Comparison of ENCODE assay signal across 9 mouse cellular contexts in genomic region chr10:24132273-24132672, GRCm38 (mm10). TPM values are rescaled to one million over a fixed set of nuclear protein-coding genes. Genes with fewer than 3 reads are reported as not detected.
DNase-seq lines count a peak whose midpoint lies in the region; ATAC-seq and TF ChIP-seq lines count a peak whose summit lies in the region.
"Had no signal": no experiment of that assay in that cellular context is flagged by ENCODE, and none has a peak within 500 bp of the region (broad histone marks: within the 10 kb centered on the region; RNA-seq: fewer than 3 reads in every experiment).

No protein-coding gene starts in this region.

- no peak for TF ChIP-seq CTCF in midbrain, postnatal 0 days (IDR thresholded peaks at IDR 0.05)
- TF ChIP-seq CTCF in hindbrain, postnatal 0 days (IDR thresholded peaks at IDR 0.05; ENCODE audit: low read depth), result no peak

- H3K36me3 ChIP-seq in midbrain, embryonic 16.5 days (ENCODE audit: control insufficient read depth, insufficient read depth, low read length), result no peaks in the 10 kb centered on the region
- H3K36me3 ChIP-seq in midbrain, postnatal 0 days (ENCODE audit: insufficient read depth, low read length), result no peaks in the 10 kb centered on the region
- H3K36me3 ChIP-seq in embryonic facial prominence, embryonic 11.5 days (replicated peaks; ENCODE audit: control insufficient read depth, insufficient read depth, low read depth, low read length), result no peaks in the 10 kb centered on the region
- no peaks in the 10 kb centered on the region for H3K36me3 ChIP-seq in stomach, embryonic 14.5 days (ENCODE audit: control insufficient read depth, insufficient read depth, low read length)
- no peaks in the 10 kb centered on the region for H3K36me3 ChIP-seq in hindbrain, postnatal 0 days (ENCODE audit: insufficient read depth, low read length)

- no peak for ATAC-seq in midbrain, embryonic 16.5 days
- ATAC-seq in midbrain, postnatal 0 days (ENCODE audit: low FRiP score), result no peak
- ATAC-seq in embryonic facial prominence, embryonic 11.5 days (replicated peaks; ENCODE audit: insufficient number of reproducible peaks, low FRiP score, low TSS enrichment, low read depth), result no peak
- peak; percentile 81 for ATAC-seq in stomach, embryonic 14.5 days (ENCODE audit: insufficient number of reproducible peaks, insufficient read depth, low FRiP score, low read depth)
- no peak for ATAC-seq in hindbrain, postnatal 0 days

- 18% methylated on average over 5 of the region's 5 CpGs for WGBS in midbrain, embryonic 16.5 days
- WGBS in midbrain, postnatal 0 days, result 14% methylated on average over 5 of the region's 5 CpGs
- 5% methylated on average over 5 of the region's 5 CpGs for whole genome bisulfite sequencing in embryonic facial prominence, embryonic 11.5 days
- WGBS in stomach, embryonic 14.5 days, result 18% methylated on average over 5 of the region's 5 CpGs
- 11% methylated on average over 5 of the region's 5 CpGs for WGBS in hindbrain, postnatal 0 days

- H3K4me1 ChIP-seq in midbrain, embryonic 16.5 days (ENCODE audit: control insufficient read depth, insufficient read depth, low read length), result no peaks in the 10 kb centered on the region
- H3K4me1 ChIP-seq in midbrain, postnatal 0 days (ENCODE audit: insufficient read depth, low read length), result no peaks in the 10 kb centered on the region
- H3K4me1 ChIP-seq in embryonic facial prominence, embryonic 11.5 days (ENCODE audit: control insufficient read depth, insufficient read depth, low read length), result no peaks in the 10 kb centered on the region; the same call in 1 of the 2 replicates
- no peaks in the 10 kb centered on the region for H3K4me1 ChIP-seq in stomach, embryonic 14.5 days (ENCODE audit: control insufficient read depth, insufficient read depth, low read length)
- no peaks in the 10 kb centered on the region for H3K4me1 ChIP-seq in hindbrain, postnatal 0 days (ENCODE audit: insufficient read depth, low read length)

- no peaks in the 10 kb centered on the region; the same call in 1 of the 2 replicates for H3K27me3 ChIP-seq in midbrain, embryonic 16.5 days (ENCODE audit: control insufficient read depth, insufficient read depth, low read depth, low read length)
- no peaks in the 10 kb centered on the region for H3K27me3 ChIP-seq in midbrain, postnatal 0 days (ENCODE audit: insufficient read depth, low read length)
- H3K27me3 ChIP-seq in embryonic facial prominence, embryonic 11.5 days (ENCODE audit: control insufficient read depth, insufficient read depth, low read length), result no peaks in the 10 kb centered on the region
- no peaks in the 10 kb centered on the region for H3K27me3 ChIP-seq in stomach, embryonic 14.5 days (ENCODE audit: control insufficient read depth, insufficient read depth, low read length)
- no peaks in the 10 kb centered on the region for H3K27me3 ChIP-seq in hindbrain, postnatal 0 days (ENCODE audit: insufficient read depth, low read length)

- DNase-seq in midbrain, postnatal 0 days (ENCODE audit: low spot score), result no peak
- DNase-seq in embryonic facial prominence, embryonic 11.5 days (ENCODE audit: low spot score), result peak; percentile 27
- DNase-seq in kidney, postnatal 4 days, result peak; percentile 37 to 66
- DNase-seq in cerebellum, postnatal 4 days (ENCODE audit: low spot score in 2 of 2), result no peak
- no peak for DNase-seq in cerebellum, adult 11-12 months
- DNase-seq in hindbrain, postnatal 0 days (ENCODE audit: low spot score), result no peak
- DNase-seq: heart, adult 2 months had no signal

- no peak overlapping the region for H3K4me3 ChIP-seq in midbrain, embryonic 16.5 days (ENCODE audit: low read depth, low read length)
- no peak overlapping the region for H3K4me3 ChIP-seq in midbrain, postnatal 0 days (ENCODE audit: low read depth, low read length)
- no peak overlapping the region for H3K4me3 ChIP-seq in embryonic facial prominence, embryonic 11.5 days (ENCODE audit: low read depth, low read length)
- H3K4me3 ChIP-seq in stomach, embryonic 14.5 days (ENCODE audit: low read depth, low read length), result no peak overlapping the region
- H3K4me3 ChIP-seq in hindbrain, postnatal 0 days (ENCODE audit: low read length), result no peak overlapping the region

- H3K4me2 ChIP-seq in midbrain, embryonic 16.5 days (ENCODE audit: low read length), result no peak overlapping the region
- H3K4me2 ChIP-seq in midbrain, postnatal 0 days (ENCODE audit: low read depth, low read length, poor library complexity, severe bottlenecking), result no peak overlapping the region
- H3K4me2 ChIP-seq in embryonic facial prominence, embryonic 11.5 days (ENCODE audit: low read depth, low read length), result no peak overlapping the region
- H3K4me2 ChIP-seq in stomach, embryonic 14.5 days (replicated peaks; ENCODE audit: low read depth, low read length), result no peak overlapping the region; the same call in 1 of the 2 replicates
- H3K4me2 ChIP-seq in hindbrain, postnatal 0 days (ENCODE audit: low read depth, low read length), result no peak overlapping the region

- H3K9me3 ChIP-seq in midbrain, embryonic 16.5 days (replicated peaks; ENCODE audit: control insufficient read depth, low read length, poor library complexity, severe bottlenecking), result no peaks in the 10 kb centered on the region
- no peaks in the 10 kb centered on the region for H3K9me3 ChIP-seq in midbrain, postnatal 0 days (ENCODE audit: low read length)
- H3K9me3 ChIP-seq in embryonic facial prominence, embryonic 11.5 days (replicated peaks; ENCODE audit: control insufficient read depth, low read length), result no peaks in the 10 kb centered on the region
- no peaks in the 10 kb centered on the region for H3K9me3 ChIP-seq in stomach, embryonic 14.5 days (ENCODE audit: control insufficient read depth, low read depth, low read length)
- H3K9me3 ChIP-seq in hindbrain, postnatal 0 days (ENCODE audit: low read length), result no peaks in the 10 kb centered on the region

- no peak overlapping the region for H3K27ac ChIP-seq in midbrain, embryonic 16.5 days (ENCODE audit: low read length)
- H3K27ac ChIP-seq in midbrain, postnatal 0 days (ENCODE audit: low read depth, low read length), result no peak overlapping the region
- no peak overlapping the region for H3K27ac ChIP-seq in embryonic facial prominence, embryonic 11.5 days (replicated peaks; ENCODE audit: low read depth, low read length)
- H3K27ac ChIP-seq in stomach, embryonic 14.5 days (ENCODE audit: low read length), result peak overlapping the region; percentile 84
- H3K27ac ChIP-seq in hindbrain, postnatal 0 days, result no peak overlapping the region
- H3K27ac ChIP-seq: heart, adult 2 months had no signal

- 0 out of 2 replicates have a peak overlapping the region, but pooled peaks have one; percentile 21 for H3K9ac ChIP-seq in midbrain, embryonic 16.5 days (ENCODE audit: low read depth, low read length)
- H3K9ac ChIP-seq in midbrain, postnatal 0 days (replicated peaks; ENCODE audit: low read length, poor library complexity, severe bottlenecking), result no peak overlapping the region
- no peak overlapping the region for H3K9ac ChIP-seq in embryonic facial prominence, embryonic 11.5 days (replicated peaks; ENCODE audit: low read length)
- H3K9ac ChIP-seq in stomach, embryonic 14.5 days (replicated peaks; ENCODE audit: low read depth, low read length), result no peak overlapping the region
- no peak overlapping the region for H3K9ac ChIP-seq in hindbrain, postnatal 0 days (replicated peaks; ENCODE audit: low read length)

RNA-seq across cellular contexts. Expression of gene Stx7, which starts 16.8 kb away (rescaled TPM):
- polyA plus RNA-seq in midbrain, embryonic 16.5 days (2015; fragmentation: Nextera tagmentation; extraction: Ambion mirVana), result 363 and 388 TPM in 2 replicates
- total RNA-seq in midbrain, postnatal 0 days (2014; rRNA removed), result 144 and 180 TPM in 2 replicates
- polyA plus RNA-seq in midbrain, postnatal 0 days (2015; fragmentation: Nextera tagmentation; extraction: Ambion mirVana), result 349 and 358 TPM in 2 replicates
- polyA plus RNA-seq in embryonic facial prominence, embryonic 11.5 days (2014; fragmentation: Nextera tagmentation; extraction: Ambion mirVana), result 76.4 and 79.4 TPM in 2 replicates
- polyA plus RNA-seq in stomach, embryonic 14.5 days (2014; fragmentation: Nextera tagmentation; extraction: Ambion mirVana), result 93.1 and 93.2 TPM in 2 replicates
- 109 and 111 TPM in 2 replicates for total RNA-seq in hindbrain, postnatal 0 days (2014; rRNA removed)
- polyA plus RNA-seq in hindbrain, postnatal 0 days (2015; fragmentation: Nextera tagmentation; extraction: Ambion mirVana), result 289 and 299 TPM in 2 replicates

RNA-seq across cellular contexts. Expression of gene Taar9, which starts 22.9 kb away (rescaled TPM):
- not detected in 2 replicates for polyA plus RNA-seq in midbrain, embryonic 16.5 days (2015; fragmentation: Nextera tagmentation; extraction: Ambion mirVana)
- total RNA-seq in midbrain, postnatal 0 days (2014; rRNA removed), result not detected in 2 replicates
- polyA plus RNA-seq in midbrain, postnatal 0 days (2015; fragmentation: Nextera tagmentation; extraction: Ambion mirVana), result not detected in 2 replicates
- polyA plus RNA-seq in embryonic facial prominence, embryonic 11.5 days (2014; fragmentation: Nextera tagmentation; extraction: Ambion mirVana), result not detected in 2 replicates
- polyA plus RNA-seq in stomach, embryonic 14.5 days (2014; fragmentation: Nextera tagmentation; extraction: Ambion mirVana), result not detected in 2 replicates
- total RNA-seq in hindbrain, postnatal 0 days (2014; rRNA removed), result not detected in 2 replicates
- not detected in 2 replicates for polyA plus RNA-seq in hindbrain, postnatal 0 days (2015; fragmentation: Nextera tagmentation; extraction: Ambion mirVana)
- total RNA-seq: heart, adult 2 months had no signal
- polyA plus RNA-seq: heart, adult 2 months had no signal

RNA-seq across cellular contexts. Expression of gene Taar8c, which starts 30.6 kb away (rescaled TPM):
- polyA plus RNA-seq in midbrain, embryonic 16.5 days (2015; fragmentation: Nextera tagmentation; extraction: Ambion mirVana), result not detected in 2 replicates
- total RNA-seq in midbrain, postnatal 0 days (2014; rRNA removed), result not detected in 2 replicates
- polyA plus RNA-seq in midbrain, postnatal 0 days (2015; fragmentation: Nextera tagmentation; extraction: Ambion mirVana), result not detected in 2 replicates
- polyA plus RNA-seq in embryonic facial prominence, embryonic 11.5 days (2014; fragmentation: Nextera tagmentation; extraction: Ambion mirVana), result not detected in 2 replicates
- polyA plus RNA-seq in stomach, embryonic 14.5 days (2014; fragmentation: Nextera tagmentation; extraction: Ambion mirVana), result not detected in 2 replicates
- total RNA-seq in hindbrain, postnatal 0 days (2014; rRNA removed), result not detected in 2 replicates
- polyA plus RNA-seq in hindbrain, postnatal 0 days (2015; fragmentation: Nextera tagmentation; extraction: Ambion mirVana), result not detected in 2 replicates
- total RNA-seq: heart, adult 2 months had no signal
- polyA plus RNA-seq: heart, adult 2 months had no signal

RNA-seq across cellular contexts. Expression of gene Taar8b, which starts 40.2 kb away (rescaled TPM):
- polyA plus RNA-seq in midbrain, embryonic 16.5 days (2015; fragmentation: Nextera tagmentation; extraction: Ambion mirVana), result not detected in 2 replicates
- total RNA-seq in midbrain, postnatal 0 days (2014; rRNA removed), result not detected in 2 replicates
- polyA plus RNA-seq in midbrain, postnatal 0 days (2015; fragmentation: Nextera tagmentation; extraction: Ambion mirVana), result not detected in 2 replicates
- polyA plus RNA-seq in embryonic facial prominence, embryonic 11.5 days (2014; fragmentation: Nextera tagmentation; extraction: Ambion mirVana), result not detected in 2 replicates
- polyA plus RNA-seq in stomach, embryonic 14.5 days (2014; fragmentation: Nextera tagmentation; extraction: Ambion mirVana), result not detected in 2 replicates
- not detected in 2 replicates for total RNA-seq in hindbrain, postnatal 0 days (2014; rRNA removed)
- polyA plus RNA-seq in hindbrain, postnatal 0 days (2015; fragmentation: Nextera tagmentation; extraction: Ambion mirVana), result not detected in 2 replicates
- total RNA-seq: heart, adult 2 months had no signal
- polyA plus RNA-seq: heart, adult 2 months had no signal

RNA-seq across cellular contexts. Expression of gene Taar8a, which starts 56.0 kb away (rescaled TPM):
- not detected in 2 replicates for polyA plus RNA-seq in midbrain, embryonic 16.5 days (2015; fragmentation: Nextera tagmentation; extraction: Ambion mirVana)
- not detected in 2 replicates for total RNA-seq in midbrain, postnatal 0 days (2014; rRNA removed)
- not detected in 2 replicates for polyA plus RNA-seq in midbrain, postnatal 0 days (2015; fragmentation: Nextera tagmentation; extraction: Ambion mirVana)
- not detected in 2 replicates for polyA plus RNA-seq in embryonic facial prominence, embryonic 11.5 days (2014; fragmentation: Nextera tagmentation; extraction: Ambion mirVana)
- not detected in 2 replicates for polyA plus RNA-seq in stomach, embryonic 14.5 days (2014; fragmentation: Nextera tagmentation; extraction: Ambion mirVana)
- total RNA-seq in hindbrain, postnatal 0 days (2014; rRNA removed), result not detected in 2 replicates
- not detected in 2 replicates for polyA plus RNA-seq in hindbrain, postnatal 0 days (2015; fragmentation: Nextera tagmentation; extraction: Ambion mirVana)
- total RNA-seq: heart, adult 2 months had no signal
- polyA plus RNA-seq: heart, adult 2 months had no signal

Comparison
In these comparisons a context has a peak if more than half of its experiments do, and no peak if none do; other contexts are left out.
1. DNase-seq: peak in embryonic facial prominence, embryonic 11.5 days (single experiment) and kidney, postnatal 4 days (2 of 2); none in midbrain, postnatal 0 days (single experiment), cerebellum, postnatal 4 days (0 of 2), cerebellum, adult 11-12 months (single experiment) and hindbrain, postnatal 0 days (single experiment).